Mouse (Mus musculus) thymus, adult 2 months (tissue): ENCODE data around the gene Golph3l.

Experiments
- CTCF ChIP-seq: fragments of 200-500 bp; IDR thresholded peaks from 2 replicates; pipeline ENCODE4 v1.5.1; 2012; ENCODE audit warnings: mild to moderate bottlenecking, control low read depth, low read length, moderate library complexity, borderline replicate concordance; ENCODE audit not compliant: control insufficient read depth, poor library complexity, insufficient read depth; ENCODE audit errors: extremely low read depth
- POLR2A ChIP-seq: fragments of 200-500 bp; IDR thresholded peaks from 2 replicates; pipeline ENCODE4 v1.6.1; 2012; ENCODE audit warnings: mild to moderate bottlenecking, low read length, control low read depth, moderate library complexity; ENCODE audit not compliant: control insufficient read depth, poor library complexity, insufficient read depth; ENCODE audit errors: extremely low read depth

DNA sequence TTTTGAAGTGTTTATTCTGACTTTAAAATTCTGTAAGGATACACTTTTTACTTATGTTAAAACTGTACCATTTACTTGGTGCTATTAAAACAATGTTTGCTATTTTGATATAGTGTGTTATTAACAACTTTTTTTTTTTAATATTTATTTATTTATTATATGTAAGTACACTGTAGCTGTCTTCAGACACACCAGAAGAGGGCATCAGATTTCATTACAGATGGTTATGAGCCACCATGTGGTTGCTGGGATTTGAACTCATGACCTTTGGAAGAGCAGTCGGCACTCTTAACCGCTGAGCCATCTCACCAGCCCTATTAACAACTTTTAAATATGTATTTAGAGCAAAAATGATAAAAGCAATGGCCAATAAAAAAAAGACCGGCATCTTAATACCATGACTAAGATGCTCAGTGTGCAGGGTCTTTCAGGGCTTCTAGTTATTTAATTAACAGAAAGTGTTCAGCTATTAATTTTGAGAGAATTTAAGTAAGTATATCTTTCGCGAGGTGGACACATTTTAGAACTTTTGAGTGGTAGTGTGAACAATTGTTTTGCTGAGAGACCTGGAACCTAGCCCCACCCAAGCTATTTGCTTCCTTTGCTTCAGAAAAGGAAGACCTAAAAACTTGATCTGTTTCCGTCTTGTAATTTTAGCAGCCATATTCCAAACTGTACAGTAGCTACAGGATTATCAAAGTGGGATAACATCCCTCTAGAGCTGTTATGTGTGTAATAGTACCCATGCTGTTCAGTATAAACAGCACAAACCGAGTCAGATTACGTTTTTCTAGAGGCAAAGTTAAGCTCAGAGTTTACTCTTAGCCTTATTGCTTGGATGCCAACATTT is 755 bp upstream of the Golph3l start:
- TF ChIP-seq POLR2A = no peak
- TF ChIP-seq CTCF = no peak
